Mouse (Mus musculus) stomach, postnatal 0 days (tissue): ENCODE results near the gene Arhgap1. TPM values are rescaled to one million over a fixed set of nuclear protein-coding genes. Genes with fewer than 3 reads are reported as not detected.

Source experiments
- ATAC-seq: fragments of 200-750 bp; cut with Nextera tagmentation; 2 replicates; pipeline ENCODE4 v1.8.0; 2017; ENCODE audit not compliant: low FRiP score, low TSS enrichment
- DNase-seq: peaks from one replicate; pipeline ENCODE4 v3.0.0-alpha.2; 2016; ENCODE audit warnings: low spot score
- H3K27ac ChIP-seq: fragments of 300-500 bp; sonication (generic); replicated peaks from 2 replicates; pipeline ENCODE4 v1.5.1; 2014; ENCODE audit warnings: mild to moderate bottlenecking, control low read depth
- H3K27me3 ChIP-seq: fragments of 300-500 bp; sonication (generic); 2 replicates; pipeline ENCODE4 v1.6.1; 2014; ENCODE audit warnings: low read length; ENCODE audit not compliant: control insufficient read depth, insufficient read depth
- H3K36me3 ChIP-seq: fragments of 300-500 bp; sonication (generic); 2 replicates; pipeline ENCODE4 v1.6.1; 2014; ENCODE audit warnings: low read length, mixed read lengths; ENCODE audit not compliant: control insufficient read depth, insufficient read depth
- H3K4me1 ChIP-seq: fragments of 300-500 bp; sonication (generic); replicated peaks from 2 replicates; pipeline ENCODE4 v1.6.1; 2014; ENCODE audit warnings: antibody characterized with exemption; ENCODE audit not compliant: control insufficient read depth, insufficient read depth
- H3K4me2 ChIP-seq: fragments of 300-500 bp; sonication (generic); replicated peaks from 2 replicates; pipeline ENCODE4 v1.6.1; 2014; ENCODE audit warnings: low read depth, mild to moderate bottlenecking, control low read depth, moderate library complexity
- H3K4me3 ChIP-seq: fragments of 300-500 bp; sonication (generic); 2 replicates; pipeline ENCODE4 v1.5.1; 2014; ENCODE audit warnings: low read depth, low read length, control low read depth
- H3K9ac ChIP-seq: fragments of 300-500 bp; sonication (generic); 2 replicates; pipeline ENCODE4 v1.6.1; 2014; ENCODE audit warnings: mild to moderate bottlenecking, low read length, control low read depth, mixed read lengths
- H3K9me3 ChIP-seq: fragments of 300-500 bp; sonication (generic); 2 replicates; pipeline ENCODE4 v1.6.1; 2016; ENCODE audit warnings: low read length; ENCODE audit not compliant: control insufficient read depth
- CTCF ChIP-seq: IDR thresholded peaks from 2 replicates; pipeline ENCODE4 v1.5.1; 2016; ENCODE audit warnings: antibody characterized with exemption, low read depth, mild to moderate bottlenecking, moderate library complexity
- EP300 ChIP-seq: optimal IDR thresholded peaks from 2 replicates; pipeline ENCODE3; 2016; ENCODE audit warnings: antibody characterized with exemption
- WGBS: fragments of 180-500 bp; shearing (Covaris S2); extraction: QIAGEN DNeasy Blood & Tissue Kit; methylation state at CpG from one replicate; pipeline ENCODE4 v1.1.7; 2014; 5-methylcytosine and 5-hydroxymethylcytosine counted together
- polyA plus RNA-seq: library from polyadenylated mRNA; unstranded; fragments of >200 nt; fragmentation: Nextera tagmentation; extraction: Ambion mirVana; gene quantifications from 2 replicates; pipeline ENCODE4 v1.2.1, GENCODE M21; 2015

Gene Arhgap1
- polyA plus RNA-seq, 1 experiment from 2014 or later, result 98.9 TPM

DNA sequence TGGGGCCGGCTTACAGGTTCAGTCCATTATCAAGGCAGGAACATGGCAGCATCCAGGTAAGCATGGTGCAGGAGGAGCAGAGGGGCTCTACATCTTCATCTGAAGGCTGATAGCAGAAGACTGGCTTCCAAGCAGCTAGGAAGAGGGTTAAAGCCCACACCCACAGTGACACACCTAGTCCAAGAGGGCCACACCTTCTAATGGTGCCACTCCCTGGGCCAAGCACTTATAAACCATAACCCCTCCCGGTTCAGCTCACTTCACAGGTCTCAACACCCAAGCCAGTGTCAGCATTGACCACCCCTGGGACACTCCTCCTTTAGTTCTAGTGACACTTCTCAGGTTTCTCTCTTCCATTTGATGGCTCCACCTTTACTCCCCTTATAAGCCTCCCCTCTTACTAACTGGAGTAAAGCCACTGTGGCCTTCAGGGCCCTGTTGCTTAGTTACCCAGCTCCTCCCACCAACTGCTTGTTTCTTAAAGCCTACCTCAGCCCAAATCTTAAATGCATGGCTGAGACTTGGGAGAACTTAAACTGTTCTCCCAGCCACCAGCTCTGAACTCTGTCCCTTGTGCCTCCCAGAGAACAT, 6.7 kb upstream of the Arhgap1 start:
- no peaks in the 10 kb centered on the region for H3K27me3 ChIP-seq
- ATAC-seq (peak; percentile 43; the same call in 1 of the 2 replicates), DNase-seq (peak; percentile 48)
- WGBS, result 77% methylated on average over 2 of the region's 2 CpGs
- no peak for TF ChIP-seq EP300
- no peak for TF ChIP-seq CTCF
- no peak overlapping the region for H3K4me2 ChIP-seq
- peaks cover 13% of the 10 kb centered on the region for H3K36me3 ChIP-seq
- H3K4me1 ChIP-seq, result no peaks in the 10 kb centered on the region
- no peak overlapping the region for H3K4me3 ChIP-seq
- H3K27ac ChIP-seq, result no peak overlapping the region
- no peak overlapping the region for H3K9ac ChIP-seq
- no peaks in the 10 kb centered on the region for H3K9me3 ChIP-seq

DNA sequence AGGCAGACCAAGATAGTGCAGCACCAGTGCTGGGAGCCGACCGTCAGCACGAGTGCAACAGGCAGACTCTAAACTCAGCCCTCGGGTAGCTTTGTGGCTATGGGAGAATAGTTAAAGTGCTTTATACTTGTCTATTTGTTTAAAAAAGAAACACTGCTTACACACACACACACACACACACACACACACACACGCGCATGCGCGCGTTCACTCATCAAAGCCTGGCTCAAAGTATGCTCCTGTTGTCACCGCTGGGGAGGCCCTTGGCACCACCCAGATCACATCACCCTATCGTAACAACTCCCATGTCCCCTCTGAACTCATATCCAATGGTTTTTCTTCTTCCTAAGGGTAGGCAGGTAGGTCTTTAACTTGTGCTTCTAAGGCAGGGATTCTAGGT, 5.6 kb upstream of the Arhgap1 start:
- ATAC-seq, result 0 out of 2 replicates have a peak, but pooled peaks have one; percentile 1
- Histone ChIP-seq H3K9me3 (no peaks in the 10 kb centered on the region), H3K27ac (no peak overlapping the region), H3K9ac (no peak overlapping the region), H3K4me3 (no peak overlapping the region), H3K4me1 (peaks cover 4% of the 10 kb centered on the region; the same call in 1 of the 2 replicates), H3K36me3 (peaks cover 13% of the 10 kb centered on the region), H3K27me3 (no peaks in the 10 kb centered on the region), H3K4me2 (no peak overlapping the region)
- no peak for TF ChIP-seq CTCF
- TF ChIP-seq EP300, result no peak
- DNase-seq, result no peak
- WGBS, result 86% methylated on average over 11 of the region's 11 CpGs

DNA sequence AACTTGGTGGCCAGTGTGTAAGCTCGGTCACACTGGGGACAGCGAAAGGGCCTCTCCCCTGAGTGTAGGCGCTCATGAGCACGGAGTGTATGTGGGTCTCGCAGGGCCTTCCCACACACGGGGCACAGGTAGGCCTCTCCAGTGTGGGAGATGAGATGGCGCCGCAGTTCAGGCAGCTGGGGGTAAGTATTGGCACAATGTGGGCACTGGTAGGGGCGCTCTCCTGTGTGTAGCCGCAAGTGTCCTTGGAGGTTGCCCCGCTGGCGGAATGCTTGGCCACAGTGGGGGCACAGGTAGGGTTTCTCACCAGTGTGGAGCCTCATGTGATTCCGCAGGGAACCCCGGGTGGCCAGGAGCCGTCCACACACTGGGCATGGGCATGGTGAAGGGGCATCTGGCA, 4.3 kb upstream of the Arhgap1 start:
- Histone ChIP-seq H3K9me3 (no peaks in the 10 kb centered on the region), H3K27me3 (no peaks in the 10 kb centered on the region), H3K4me1 (peaks cover 4% of the 10 kb centered on the region; the same call in 1 of the 2 replicates), H3K4me2 (no peak overlapping the region), H3K9ac (no peak overlapping the region), H3K36me3 (peaks cover 13% of the 10 kb centered on the region), H3K4me3 (no peak overlapping the region), H3K27ac (no peak overlapping the region)
- TF ChIP-seq CTCF (no peak), EP300 (no peak)
- DNase-seq, result no peak
- no peak for ATAC-seq
- WGBS, result 96% methylated on average over 15 of the region's 15 CpGs

DNA sequence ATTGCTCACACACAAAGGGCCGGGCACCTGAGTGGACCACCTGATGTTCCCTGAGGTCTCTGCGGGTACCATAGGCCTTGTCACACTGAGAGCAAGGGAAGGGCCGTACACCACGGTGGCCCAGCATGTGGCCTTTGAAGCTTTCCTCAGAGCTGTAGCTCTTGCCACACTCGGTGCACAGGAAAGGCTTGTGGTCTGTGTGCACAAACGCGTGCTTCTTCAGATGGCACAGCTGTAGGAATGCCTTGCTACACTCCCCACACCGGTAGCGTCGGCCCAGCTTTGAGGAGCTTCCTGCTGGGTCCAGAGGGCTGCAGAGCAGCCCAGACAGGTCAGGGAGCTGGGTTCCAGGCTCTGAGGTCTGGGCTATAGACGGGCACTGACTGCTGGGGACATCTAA, 3.8 kb upstream of the Arhgap1 start:
- Histone ChIP-seq H3K4me2 (no peak overlapping the region), H3K4me3 (no peak overlapping the region), H3K4me1 (peaks cover 4% of the 10 kb centered on the region; the same call in 1 of the 2 replicates), H3K27me3 (no peaks in the 10 kb centered on the region), H3K36me3 (peaks cover 13% of the 10 kb centered on the region), H3K9me3 (no peaks in the 10 kb centered on the region), H3K27ac (no peak overlapping the region), H3K9ac (no peak overlapping the region)
- DNase-seq, result no peak
- TF ChIP-seq EP300 (no peak), CTCF (no peak)
- ATAC-seq, result no peak
- 95% methylated on average over 11 of the region's 11 CpGs for WGBS

DNA sequence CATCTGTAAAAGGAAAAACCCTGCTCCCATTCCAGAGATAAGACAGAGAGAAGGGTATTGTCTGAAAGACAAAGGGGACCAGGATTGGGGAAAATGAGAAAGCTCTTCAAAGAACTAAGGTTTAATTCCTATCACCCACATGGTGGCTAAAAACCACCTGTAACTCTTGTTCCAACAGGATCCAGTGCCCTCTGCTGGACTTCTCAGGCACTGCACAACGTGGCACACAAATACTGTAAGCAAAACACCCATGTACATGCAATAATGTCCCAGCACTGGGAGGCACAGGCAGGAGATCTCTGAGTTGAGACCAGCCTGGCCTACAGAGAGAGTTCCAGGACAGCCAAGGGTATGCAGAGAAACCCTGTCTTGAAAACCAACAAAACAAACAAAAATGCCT, 2.9 kb upstream of the Arhgap1 start:
- ATAC-seq, result no peak
- H3K4me3 ChIP-seq, result no peak overlapping the region

DNA sequence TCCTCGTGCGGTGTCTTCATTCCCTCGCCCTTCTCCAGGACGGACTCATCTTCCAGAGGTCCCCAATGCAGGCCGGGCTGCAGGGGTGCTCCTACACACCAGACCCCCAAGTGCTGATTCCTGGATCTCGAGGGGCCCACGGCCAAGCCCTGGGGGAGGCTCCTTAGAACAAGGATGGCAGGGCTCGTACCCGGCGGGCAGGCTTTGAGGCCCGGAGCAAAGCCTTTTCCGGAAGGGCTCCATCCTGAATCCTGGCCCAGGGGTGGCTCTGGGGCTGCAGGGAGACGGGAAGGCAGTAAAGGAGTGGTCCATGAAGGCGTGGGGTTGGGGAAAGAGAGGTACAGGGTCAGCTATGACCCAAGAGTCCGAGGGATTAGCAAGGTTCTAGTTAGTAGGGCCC, 508 bp upstream of the Arhgap1 start:
- H3K4me2 ChIP-seq, result peak overlapping the region; percentile 97
- WGBS, result under 1% methylated on average over 15 of the region's 15 CpGs
- H3K4me1 ChIP-seq, result peaks cover 4% of the 10 kb centered on the region; the same call in 1 of the 2 replicates
- peak overlapping the region; percentile 85 for H3K4me3 ChIP-seq
- no peaks in the 10 kb centered on the region for H3K9me3 ChIP-seq
- peak overlapping the region; percentile 94 for H3K27ac ChIP-seq
- H3K36me3 ChIP-seq, result peaks cover 14% of the 10 kb centered on the region
- ATAC-seq, result no peak
- no peak for DNase-seq
- H3K9ac ChIP-seq, result peak overlapping the region; percentile 80
- H3K27me3 ChIP-seq, result no peaks in the 10 kb centered on the region
- TF ChIP-seq EP300 (no peak), CTCF (no peak)

More for the DNA sequence above, 2.9 kb upstream of the Arhgap1 start:
- Histone ChIP-seq H3K27me3 (no peaks in the 10 kb centered on the region), H3K4me1 (peaks cover 4% of the 10 kb centered on the region; the same call in 1 of the 2 replicates), H3K9me3 (no peaks in the 10 kb centered on the region), H3K9ac (no peak overlapping the region), H3K36me3 (peaks cover 13% of the 10 kb centered on the region), H3K27ac (no peak overlapping the region), H3K4me2 (no peak overlapping the region)
- WGBS, result 41% methylated on average over 1 of the region's 1 CpGs
- peak; percentile 78 for TF ChIP-seq CTCF
- no peak for TF ChIP-seq EP300
- peak; percentile 61 for DNase-seq
